Mouse (Mus musculus) lung, embryonic 14.5 days (tissue): Measurements from ENCODE around the gene Dock7. TPM values are rescaled to one million over a fixed set of nuclear protein-coding genes. Genes with fewer than 3 reads are reported as not detected.
A peak's percentile ranks its signal among the peaks of the same experiment; 100 is the strongest.

Experiments
- ATAC-seq: fragments of 200-750 bp; cut with Nextera tagmentation; 2 replicates; pipeline ENCODE4 v1.8.0; 2017; ENCODE audit warnings: mild to moderate bottlenecking, moderate TSS enrichment, moderate library complexity; ENCODE audit not compliant: insufficient read depth
- DNase-seq: peaks from one replicate; pipeline ENCODE4 v3.0.0-alpha.2; 2015
- H3K27ac ChIP-seq: fragments of 300-500 bp; sonication (generic); 2 replicates; pipeline ENCODE4 v1.5.1; 2014; ENCODE audit warnings: low read depth, mild to moderate bottlenecking, moderate library complexity
- H3K27me3 ChIP-seq: fragments of 300-500 bp; sonication (generic); 2 replicates; pipeline ENCODE4 v1.6.1; 2014; ENCODE audit warnings: low read length, control low read depth; ENCODE audit not compliant: insufficient read depth
- H3K36me3 ChIP-seq: fragments of 300-500 bp; sonication (generic); 2 replicates; pipeline ENCODE4 v1.6.1; 2014; ENCODE audit warnings: control low read depth; ENCODE audit not compliant: insufficient read depth
- H3K4me1 ChIP-seq: fragments of 300-500 bp; sonication (generic); 2 replicates; pipeline ENCODE4 v1.6.1; 2014; ENCODE audit warnings: antibody characterized with exemption, control low read depth; ENCODE audit not compliant: insufficient read depth
- H3K4me2 ChIP-seq: fragments of 300-500 bp; sonication (generic); 2 replicates; pipeline ENCODE4 v1.6.1; 2014; ENCODE audit warnings: mild to moderate bottlenecking
- H3K4me3 ChIP-seq: fragments of 300-500 bp; sonication (generic); 2 replicates; pipeline ENCODE4 v1.5.1; 2014; ENCODE audit warnings: low read depth, low read length
- H3K9ac ChIP-seq: fragments of 300-500 bp; sonication (generic); 2 replicates; pipeline ENCODE4 v1.6.1; 2014
- H3K9me3 ChIP-seq: fragments of 300-500 bp; sonication (generic); 2 replicates; pipeline ENCODE4 v1.6.1; 2016; ENCODE audit warnings: low read depth, low read length, control low read depth
- CTCF ChIP-seq: IDR thresholded peaks from 2 replicates; pipeline ENCODE4 v1.5.1; 2016; ENCODE audit warnings: antibody characterized with exemption, low read depth
- WGBS: fragments of 180-500 bp; shearing (Covaris S2); extraction: QIAGEN DNeasy Blood & Tissue Kit; methylation state at CpG from one replicate; pipeline ENCODE4 v1.1.7; 2014; 5-methylcytosine and 5-hydroxymethylcytosine counted together
- polyA plus RNA-seq: library from polyadenylated mRNA; unstranded; fragments of >200 nt; fragmentation: Nextera tagmentation; extraction: Ambion mirVana; gene quantifications from 2 replicates; pipeline ENCODE4 v1.2.1, GENCODE M21; 2014

Dock7 gene
- polyA plus RNA-seq, 1 experiment from 2014 or later = 78.4 TPM

DNA sequence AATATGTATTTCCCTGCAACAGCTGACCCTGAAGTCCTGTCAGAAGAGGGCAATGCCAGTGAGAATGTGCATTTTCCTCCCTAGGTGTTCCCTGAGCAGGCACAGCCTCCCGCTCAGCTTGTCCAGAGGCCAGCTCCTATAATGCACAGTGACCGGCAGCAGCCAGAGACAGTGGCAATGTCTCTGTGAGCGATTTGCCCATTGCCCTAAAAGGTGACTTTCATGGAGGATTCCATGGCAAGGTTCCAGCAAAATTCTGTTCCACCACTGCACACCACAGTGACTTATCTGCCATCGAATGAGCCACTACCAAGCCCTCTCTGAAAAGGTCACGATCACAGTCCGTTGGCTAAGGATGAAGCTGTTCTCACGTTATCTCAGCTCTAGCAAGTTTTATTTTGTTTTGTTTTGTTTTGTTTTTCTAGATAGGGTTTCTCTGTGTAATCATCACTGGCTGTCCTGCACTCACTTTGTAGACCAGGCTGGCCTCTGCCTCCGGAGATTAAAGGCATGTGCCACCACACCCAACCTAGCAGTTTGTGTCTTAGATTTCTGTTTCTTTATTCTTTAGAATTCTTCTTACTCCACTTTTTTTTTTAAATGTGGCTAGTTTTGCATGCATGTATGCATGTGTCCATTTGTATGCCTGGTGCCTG lies 17.4 kb upstream of the Dock7 start:
- no peak for TF ChIP-seq CTCF
- DNase-seq = no peak
- no peak for ATAC-seq
- Histone ChIP-seq H3K27me3 (no peaks in the 10 kb centered on the region), H3K36me3 (no peaks in the 10 kb centered on the region), H3K4me2 (no peak overlapping the region), H3K4me3 (no peak overlapping the region), H3K9me3 (no peaks in the 10 kb centered on the region), H3K4me1 (no peaks in the 10 kb centered on the region), H3K9ac (no peak overlapping the region), H3K27ac (no peak overlapping the region)
- WGBS = 75% methylated on average over 8 of the region's 8 CpGs

DNA sequence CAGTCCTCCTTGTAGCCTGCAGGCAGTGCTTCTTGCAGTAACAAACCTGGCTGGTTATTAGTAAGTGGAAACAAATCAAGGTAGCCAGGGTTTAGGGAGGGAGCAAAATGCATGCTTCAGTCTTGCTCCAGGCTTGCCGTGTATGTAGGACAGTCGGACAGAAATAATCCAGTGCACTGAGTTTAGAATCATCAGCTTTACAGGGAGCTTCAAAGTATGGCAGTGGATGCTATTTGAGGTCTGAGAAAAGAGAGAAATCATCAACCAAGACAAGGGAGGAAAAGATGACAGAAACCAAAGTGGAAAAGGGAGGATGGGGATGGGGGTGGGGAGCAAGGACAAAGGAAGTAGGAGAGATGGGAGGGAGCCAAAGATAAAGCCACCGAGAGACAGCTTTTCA lies 13.8 kb upstream of the Dock7 start:
- H3K36me3 ChIP-seq = no peaks in the 10 kb centered on the region
- TF ChIP-seq CTCF = no peak
- no peak overlapping the region for H3K9ac ChIP-seq
- no peaks in the 10 kb centered on the region for H3K27me3 ChIP-seq
- 69% methylated on average over 3 of the region's 3 CpGs for WGBS
- H3K9me3 ChIP-seq = no peaks in the 10 kb centered on the region
- H3K4me2 ChIP-seq = no peak overlapping the region
- H3K4me1 ChIP-seq = no peaks in the 10 kb centered on the region
- no peak overlapping the region for H3K4me3 ChIP-seq
- ATAC-seq (no peak), DNase-seq (no peak)
- H3K27ac ChIP-seq = no peak overlapping the region

DNA sequence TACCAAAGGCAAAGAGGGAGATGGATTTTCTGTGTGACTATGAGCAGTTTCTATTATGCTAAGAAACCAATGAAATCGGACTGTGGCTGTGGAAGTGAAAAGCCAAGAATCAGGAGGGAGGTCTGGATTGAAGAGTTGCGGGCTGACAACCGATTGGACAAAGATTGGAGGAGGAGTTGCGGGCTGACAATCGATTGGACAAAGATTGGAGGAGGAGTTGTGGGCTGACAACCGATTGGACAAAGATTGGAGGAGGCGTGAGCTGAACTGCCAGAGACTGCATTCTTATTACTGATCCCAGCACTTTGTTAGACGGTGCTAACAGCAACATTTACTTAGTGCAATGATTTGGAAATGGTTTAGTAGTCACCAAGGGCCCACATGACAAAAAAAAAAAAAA lies 12.6 kb upstream of the Dock7 start:
- H3K27me3 ChIP-seq = no peaks in the 10 kb centered on the region
- no peak for DNase-seq
- H3K4me2 ChIP-seq = no peak overlapping the region

DNA sequence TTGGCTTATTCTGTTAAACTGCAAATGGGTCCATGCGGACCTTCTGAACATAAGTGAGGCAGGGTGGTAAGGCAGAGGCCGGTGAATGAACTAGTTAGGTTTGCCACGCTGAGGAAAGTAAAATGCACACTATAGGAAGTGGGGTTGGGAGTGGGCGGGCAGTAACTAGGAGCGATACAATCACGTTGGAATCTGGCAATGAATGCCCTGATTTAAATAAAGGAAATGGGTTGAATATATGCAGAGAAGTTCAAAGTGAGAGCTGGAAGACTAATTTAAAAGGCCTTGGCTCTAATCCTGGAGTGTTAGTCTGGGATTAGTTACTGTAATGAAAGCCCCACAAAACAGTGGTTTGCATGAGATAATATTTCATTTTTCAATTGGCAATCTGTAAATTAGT lies 12.0 kb upstream of the Dock7 start:
- H3K36me3 ChIP-seq = no peaks in the 10 kb centered on the region
- no peak overlapping the region for H3K4me3 ChIP-seq
- DNase-seq (no peak), ATAC-seq (no peak)
- TF ChIP-seq CTCF = no peak
- H3K4me2 ChIP-seq = no peak overlapping the region
- no peaks in the 10 kb centered on the region for H3K9me3 ChIP-seq
- no peaks in the 10 kb centered on the region for H3K4me1 ChIP-seq
- H3K27me3 ChIP-seq = no peaks in the 10 kb centered on the region
- no peak overlapping the region for H3K9ac ChIP-seq
- H3K27ac ChIP-seq = no peak overlapping the region
- 68% methylated on average over 6 of the region's 6 CpGs for WGBS

More for the DNA sequence above, 12.6 kb upstream of the Dock7 start:
- Histone ChIP-seq H3K9me3 (no peaks in the 10 kb centered on the region), H3K36me3 (no peaks in the 10 kb centered on the region), H3K27ac (no peak overlapping the region), H3K4me1 (no peaks in the 10 kb centered on the region), H3K4me3 (no peak overlapping the region), H3K9ac (no peak overlapping the region)
- ATAC-seq = no peak
- 92% methylated on average over 8 of the region's 8 CpGs for WGBS
- no peak for TF ChIP-seq CTCF

DNA sequence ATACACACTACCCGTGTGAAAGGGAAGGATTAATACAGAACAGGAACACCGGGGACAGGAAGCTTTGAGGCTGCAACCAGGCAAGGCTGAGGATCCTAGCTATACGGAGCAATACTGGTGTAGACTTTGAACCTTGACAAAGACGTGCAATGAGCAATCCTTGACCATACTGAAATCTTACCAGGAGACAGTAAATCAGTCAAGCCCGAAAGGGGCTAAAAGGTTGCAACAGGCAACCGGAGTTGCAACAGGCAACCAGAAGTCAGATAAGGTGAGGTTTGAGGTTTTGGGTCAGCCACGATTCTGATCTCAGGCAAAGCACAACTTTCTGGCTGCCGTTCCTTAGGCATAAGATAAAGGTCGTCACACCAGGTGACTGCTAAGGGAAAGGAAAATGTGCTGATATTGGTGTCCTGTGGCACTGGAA lies 10.5 kb upstream of the Dock7 start:
- DNase-seq = no peak
- no peak for ATAC-seq
- Histone ChIP-seq H3K4me2 (no peak overlapping the region), H3K4me3 (no peak overlapping the region), H3K9ac (no peak overlapping the region), H3K27me3 (no peaks in the 10 kb centered on the region), H3K9me3 (no peaks in the 10 kb centered on the region), H3K36me3 (no peaks in the 10 kb centered on the region), H3K27ac (no peak overlapping the region), H3K4me1 (no peaks in the 10 kb centered on the region)
- WGBS = 71% methylated on average over 9 of the region's 9 CpGs
- no peak for TF ChIP-seq CTCF

DNA sequence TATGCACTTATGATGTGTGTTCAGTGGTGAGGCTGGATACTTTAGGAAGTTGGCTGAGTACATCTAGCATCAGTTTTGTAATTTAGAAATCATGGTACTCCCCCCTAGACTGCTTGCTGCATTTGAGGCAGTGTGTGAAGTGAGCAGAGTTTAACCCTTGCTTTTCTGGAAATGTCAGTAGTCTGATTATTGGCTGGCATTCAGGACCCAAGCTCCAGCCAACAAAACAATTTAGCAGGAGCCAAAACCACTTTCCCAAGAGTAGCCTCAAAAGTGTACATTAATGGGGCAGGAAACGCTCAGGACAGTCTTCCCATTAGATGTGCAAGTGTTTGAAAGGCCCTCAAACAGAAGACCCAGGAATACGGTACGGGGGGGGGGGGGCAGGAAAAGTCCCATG lies 2.8 kb upstream of the Dock7 start:
- no peaks in the 10 kb centered on the region for H3K9me3 ChIP-seq
- H3K27me3 ChIP-seq = no peaks in the 10 kb centered on the region
- no peak overlapping the region for H3K4me3 ChIP-seq
- TF ChIP-seq CTCF = no peak
- peaks cover 11% of the 10 kb centered on the region for H3K4me1 ChIP-seq
- H3K27ac ChIP-seq = no peak overlapping the region
- DNase-seq (peak; percentile 64), ATAC-seq (no peak)
- no peaks in the 10 kb centered on the region for H3K36me3 ChIP-seq
- 40% methylated on average over 3 of the region's 3 CpGs for WGBS
- H3K4me2 ChIP-seq = no peak overlapping the region
- no peak overlapping the region for H3K9ac ChIP-seq

DNA sequence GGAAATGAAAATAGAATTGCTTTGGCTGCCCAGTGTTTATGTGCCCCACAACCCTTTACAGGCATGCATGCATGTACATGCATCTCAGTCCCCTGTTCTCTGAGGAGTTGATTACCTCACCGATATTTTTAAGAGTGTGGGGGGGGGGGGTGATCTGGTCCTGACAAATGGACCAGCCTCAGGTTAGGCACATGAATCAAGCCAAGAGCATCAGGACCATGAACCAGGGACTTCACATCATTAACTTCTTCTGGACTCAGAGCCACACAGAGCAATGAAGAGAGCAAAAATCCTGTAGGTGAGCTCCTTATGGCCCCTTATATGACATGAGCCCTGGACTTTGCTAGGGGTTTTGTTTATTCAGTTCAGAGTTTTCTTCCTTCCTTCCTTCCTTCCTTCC lies 2.1 kb upstream of the Dock7 start:
- no peak overlapping the region for H3K27ac ChIP-seq
- H3K4me3 ChIP-seq = no peak overlapping the region
- no peak for DNase-seq
- H3K4me2 ChIP-seq = no peak overlapping the region
- H3K4me1 ChIP-seq = peaks cover 11% of the 10 kb centered on the region
- no peak for ATAC-seq
- no peak overlapping the region for H3K9ac ChIP-seq
- H3K9me3 ChIP-seq = no peaks in the 10 kb centered on the region
- no peak for TF ChIP-seq CTCF
- no peaks in the 10 kb centered on the region for H3K27me3 ChIP-seq
- 77% methylated on average over 1 of the region's 1 CpGs for WGBS
- H3K36me3 ChIP-seq = no peaks in the 10 kb centered on the region
